Mouse (Mus musculus) megakaryocyte, embryonic 14.5 days (primary cell): ENCODE measurements at regions not wholly inside any gene's neighbourhood (a gene's known extent, or its start where the extent isn't known, plus 50 kb on each side); places are given as distances from the start of the nearest gene placed in this dataset.

ENCODE experiments used
- FLI1 ChIP-seq: IDR thresholded peaks from 2 replicates; pipeline ENCODE4 v1.6.1; 2012; ENCODE audit warnings: low read length, inconsistent platforms, mixed read lengths
- GATA1 ChIP-seq: IDR thresholded peaks from 3 replicates; pipeline ENCODE4 v1.6.1; 2012; ENCODE audit warnings: mixed read lengths, low read length, inconsistent platforms, borderline replicate concordance

- no peak for TF ChIP-seq GATA1
- TF ChIP-seq FLI1: no peak
Observed at GRCm38 (mm10) chr4:7112159-7112558, 1126.7 kb downstream of the Car8 start.
